23 mouse cellular contexts compared by ENCODE assay signal in genomic region chr16:92979620-92980330, GRCm38 (mm10).
DNase-seq lines count a peak whose midpoint lies in the region; ATAC-seq lines count a peak whose summit lies in the region.
"Had no signal": no experiment of that assay in that cellular context is flagged by ENCODE, and none has a peak within 500 bp of the region (broad histone marks: within the 10 kb centered on the region; RNA-seq: fewer than 3 reads in every experiment).

No protein-coding gene starts in this region.

- ATAC-seq in CD4-positive, CD25-positive, alpha-beta regulatory T cell, adult 4 months = no peak
- ATAC-seq: hindbrain, postnatal 0 days had no signal

- H3K4me3 ChIP-seq in midbrain, embryonic 10.5 days = no peak overlapping the region
- H3K4me3 ChIP-seq: forebrain, embryonic 10.5 days; heart, embryonic 13.5 days; layer of hippocampus, adult 2 months; limb, embryonic 15.5 days; liver, embryonic 15.5 days; neural tube, embryonic 13.5 days had no signal

- no peaks in the 10 kb centered on the region for H3K27me3 ChIP-seq in midbrain, embryonic 10.5 days (ENCODE audit: low read depth, poor library complexity, severe bottlenecking)
- H3K27me3 ChIP-seq: limb, embryonic 15.5 days; liver, embryonic 15.5 days; neural tube, embryonic 13.5 days had no signal

- no peak overlapping the region for H3K27ac ChIP-seq in midbrain, embryonic 10.5 days (replicated peaks)
- H3K27ac ChIP-seq: forebrain, embryonic 10.5 days; heart, embryonic 13.5 days; hindbrain, postnatal 0 days; layer of hippocampus, adult 2 months; limb, embryonic 15.5 days; liver, embryonic 15.5 days; macrophage; neural tube, embryonic 13.5 days had no signal

- H3K9me3 ChIP-seq in midbrain, embryonic 10.5 days (replicated peaks) = no peaks in the 10 kb centered on the region
- H3K9me3 ChIP-seq: forebrain, embryonic 10.5 days; heart, embryonic 13.5 days; limb, embryonic 15.5 days; liver, embryonic 15.5 days; neural tube, embryonic 13.5 days had no signal

- no peaks in the 10 kb centered on the region for H3K36me3 ChIP-seq in midbrain, embryonic 10.5 days
- H3K36me3 ChIP-seq: forebrain, embryonic 10.5 days; heart, embryonic 13.5 days; limb, embryonic 15.5 days; liver, embryonic 15.5 days; neural tube, embryonic 13.5 days had no signal

- H3K4me1 ChIP-seq in midbrain, embryonic 10.5 days = no peaks in the 10 kb centered on the region
- H3K4me1 ChIP-seq: forebrain, embryonic 10.5 days; heart, embryonic 13.5 days; liver, embryonic 15.5 days; neural tube, embryonic 13.5 days had no signal

- WGBS in midbrain, embryonic 10.5 days = 88% methylated on average over 11 of the region's 11 CpGs

- peak; percentile 37 for DNase-seq in CD4-positive, CD25-positive, alpha-beta regulatory T cell, adult 2 months (ENCODE audit: low read depth, low spot score)
- peak; percentile 73 for DNase-seq in thymus, postnatal 0 days (ENCODE audit: low spot score)
- DNase-seq in thymus, adult 18-20 months = no peak
- peak; percentile 64 for DNase-seq in adrenal gland, adult 8-10 months
- DNase-seq in naive thymus-derived CD4-positive, alpha-beta T cell, adult 2 months (ENCODE audit: low read depth) = peak; percentile 74
- DNase-seq in urinary bladder, postnatal 25 days (ENCODE audit: low spot score) = no peak
- no peak for DNase-seq in midbrain, embryonic 10.5 days (ENCODE audit: low spot score)
- DNase-seq: cerebellum, adult 11-12 months; cerebellum, postnatal 14 days; embryo, embryonic 11 days; heart, postnatal 4 days; kidney, adult 11 months; kidney, postnatal 10 days; thymus, postnatal 25 days had no signal

Comparison
In these comparisons a context has a peak if more than half of its experiments do, and no peak if none do; other contexts are left out.
1. DNase-seq: peak in CD4-positive, CD25-positive, alpha-beta regulatory T cell, adult 2 months (single experiment), thymus, postnatal 0 days (single experiment), adrenal gland, adult 8-10 months (single experiment) and naive thymus-derived CD4-positive, alpha-beta T cell, adult 2 months (single experiment); none in thymus, adult 18-20 months (0 of 2), urinary bladder, postnatal 25 days (single experiment) and midbrain, embryonic 10.5 days (single experiment).